Mouse (Mus musculus) heart, postnatal 0 days (tissue): ENCODE data around the gene Mrpl42. TPM values are rescaled to one million over a fixed set of nuclear protein-coding genes. Genes with fewer than 3 reads are reported as not detected.

Experiments
- ATAC-seq: fragments of 200-750 bp; cut with Nextera tagmentation; 2 replicates; pipeline ENCODE4 v1.8.0; 2017; ENCODE audit warnings: low read depth, moderate number of reproducible peaks, moderate library complexity; ENCODE audit not compliant: insufficient read depth
- DNase-seq: peaks from one replicate; pipeline ENCODE4 v3.0.0-alpha.2; 2016; ENCODE audit warnings: low spot score
- H3K27ac ChIP-seq: fragments of 300-500 bp; sonication (generic); 2 replicates; pipeline ENCODE4 v1.5.1; 2014; ENCODE audit warnings: low read depth, mild to moderate bottlenecking
- H3K27me3 ChIP-seq: fragments of 300-500 bp; sonication (generic); 2 replicates; pipeline ENCODE4 v1.6.1; 2014; ENCODE audit warnings: low read length, mixed read lengths; ENCODE audit not compliant: control insufficient read depth, insufficient read depth
- H3K36me3 ChIP-seq: fragments of 300-500 bp; sonication (generic); replicated peaks from 2 replicates; pipeline ENCODE4 v1.6.1; 2014; ENCODE audit warnings: low read length, mixed read lengths; ENCODE audit not compliant: control insufficient read depth, insufficient read depth
- H3K4me1 ChIP-seq: fragments of 300-500 bp; sonication (generic); 2 replicates; pipeline ENCODE4 v1.6.1; 2014; ENCODE audit warnings: antibody characterized with exemption; ENCODE audit not compliant: control insufficient read depth, insufficient read depth
- H3K4me2 ChIP-seq: fragments of 300-500 bp; sonication (generic); 2 replicates; pipeline ENCODE4 v1.6.1; 2014; ENCODE audit warnings: low read depth, mild to moderate bottlenecking, low read length, moderate library complexity
- H3K4me3 ChIP-seq: fragments of 300-500 bp; sonication (generic); 2 replicates; pipeline ENCODE4 v1.5.1; 2014; ENCODE audit warnings: low read depth, low read length
- H3K9ac ChIP-seq: fragments of 300-500 bp; sonication (generic); replicated peaks from 2 replicates; pipeline ENCODE4 v1.6.1; 2014; ENCODE audit warnings: low read depth, low read length, mixed read lengths
- H3K9me3 ChIP-seq: fragments of 300-500 bp; sonication (generic); replicated peaks from 2 replicates; pipeline ENCODE4 v1.6.1; 2016; ENCODE audit warnings: low read length; ENCODE audit not compliant: control insufficient read depth
- CTCF ChIP-seq: IDR thresholded peaks from 2 replicates; pipeline ENCODE4 v1.5.1; 2016; ENCODE audit warnings: antibody characterized with exemption, control low read depth, low read depth
- EP300 ChIP-seq: IDR thresholded peaks from 2 replicates; pipeline ENCODE4 v1.6.1; 2016; ENCODE audit warnings: antibody characterized with exemption, low read depth
- WGBS: fragments of 180-500 bp; shearing (Covaris S2); extraction: QIAGEN DNeasy Blood & Tissue Kit; methylation state at CpG from one replicate; pipeline ENCODE4 v1.1.7; 2014; 5-methylcytosine and 5-hydroxymethylcytosine counted together
- polyA plus RNA-seq: library from polyadenylated mRNA; unstranded; fragments of >200 nt; fragmentation: Nextera tagmentation; extraction: Ambion mirVana; gene quantifications from 2 replicates; pipeline ENCODE4 v1.2.1, GENCODE M21; 2015
- total RNA-seq: library from RNA; depleted of rRNA; stranded (reverse); fragments of >200 nt; gene quantifications from 2 replicates; pipeline ENCODE4 v1.2.3, GENCODE M21; 2014; ENCODE audit warnings: low replicate concordance

The Mrpl42 gene
- total and polyA plus RNA-seq, 2 experiments from 2014 or later, result 645 to 928 TPM

- Histone ChIP-seq H3K27me3 (no peaks in the 10 kb centered on the region), H3K4me1 (peaks cover 19% of the 10 kb centered on the region; the same call in 1 of the 2 replicates), H3K27ac (peak within 1 kb of the TSS; percentile 95), H3K4me2 (peak within 1 kb of the TSS; percentile 74), H3K4me3 (peak within 1 kb of the TSS; percentile 90), H3K9ac (peak within 1 kb of the TSS; percentile 95), H3K9me3 (peaks cover 4% of the 10 kb centered on the region; the same call in 1 of the 2 replicates), H3K36me3 (no peaks in the 10 kb centered on the region)
- DNase-seq, result peak; percentile 98
- 0% methylated on average over 60 of the region's 81 CpGs for WGBS
- ATAC-seq, result peak; percentile 95
- TF ChIP-seq EP300 (no peak), CTCF (no peak)
Measured at GRCm38 (mm10) chr10:95514656-95515292, 13.0 kb upstream of the Mrpl42 start, which contains the start of gene Ube2n. Gene Ube2n (plus strand): TSS chr10:95515145.

GRCm38 (mm10) chr10:95513768-95514556, 12.2 kb upstream of the Mrpl42 start:
- H3K27ac ChIP-seq, result peak overlapping the region; percentile 95
- ATAC-seq (no peak), DNase-seq (no peak)
- H3K36me3 ChIP-seq, result no peaks in the 10 kb centered on the region
- H3K9ac ChIP-seq, result peak overlapping the region; percentile 51
- no peaks in the 10 kb centered on the region for H3K27me3 ChIP-seq
- 37% methylated on average over 15 of the region's 15 CpGs for WGBS
- peak overlapping the region; percentile 66 for H3K4me2 ChIP-seq
- H3K4me3 ChIP-seq, result peak overlapping the region; percentile 90
- peaks cover 14% of the 10 kb centered on the region; the same call in 1 of the 2 replicates for H3K4me1 ChIP-seq
- peaks cover 4% of the 10 kb centered on the region; the same call in 1 of the 2 replicates for H3K9me3 ChIP-seq
- no peak for TF ChIP-seq CTCF
- TF ChIP-seq EP300, result no peak

GRCm38 (mm10) chr10:95512635-95513034, 10.9 kb upstream of the Mrpl42 start:
- 83% methylated on average over 8 of the region's 8 CpGs for WGBS
- H3K27me3 ChIP-seq, result no peaks in the 10 kb centered on the region
- TF ChIP-seq CTCF (no peak), EP300 (no peak)
- no peak overlapping the region for H3K4me2 ChIP-seq
- peaks cover 4% of the 10 kb centered on the region; the same call in 1 of the 2 replicates for H3K9me3 ChIP-seq
- no peak overlapping the region for H3K9ac ChIP-seq
- no peaks in the 10 kb centered on the region for H3K36me3 ChIP-seq
- peaks cover 13% of the 10 kb centered on the region; the same call in 1 of the 2 replicates for H3K4me1 ChIP-seq
- H3K27ac ChIP-seq, result no peak overlapping the region
- ATAC-seq (no peak), DNase-seq (no peak)
- H3K4me3 ChIP-seq, result no peak overlapping the region

- H3K4me2 ChIP-seq, result no peak overlapping the region
- H3K4me3 ChIP-seq, result no peak overlapping the region
- DNase-seq, result no peak
- no peak for ATAC-seq
- H3K9me3 ChIP-seq, result peaks cover 4% of the 10 kb centered on the region; the same call in 1 of the 2 replicates
- H3K36me3 ChIP-seq, result no peaks in the 10 kb centered on the region
- H3K27ac ChIP-seq, result no peak overlapping the region
- peaks cover 5% of the 10 kb centered on the region; the same call in 1 of the 2 replicates for H3K4me1 ChIP-seq
- H3K9ac ChIP-seq, result no peak overlapping the region
- TF ChIP-seq EP300 (no peak), CTCF (no peak)
- no peaks in the 10 kb centered on the region for H3K27me3 ChIP-seq
- WGBS, result 57% methylated on average over 3 of the region's 3 CpGs
Measured at GRCm38 (mm10) chr10:95509263-95509662, 7.5 kb upstream of the Mrpl42 start.

GRCm38 (mm10) chr10:95508793-95509192, 7.1 kb upstream of the Mrpl42 start:
- 56% methylated on average over 6 of the region's 6 CpGs for WGBS
- TF ChIP-seq CTCF (no peak), EP300 (no peak)
- H3K4me1 ChIP-seq, result peaks cover under 1% of the 10 kb centered on the region; the same call in 1 of the 2 replicates
- no peak overlapping the region for H3K4me3 ChIP-seq
- no peaks in the 10 kb centered on the region for H3K27me3 ChIP-seq
- H3K9ac ChIP-seq, result no peak overlapping the region
- DNase-seq, result no peak
- H3K27ac ChIP-seq, result no peak overlapping the region
- peaks cover 4% of the 10 kb centered on the region; the same call in 1 of the 2 replicates for H3K9me3 ChIP-seq
- ATAC-seq, result no peak
- no peak overlapping the region for H3K4me2 ChIP-seq
- H3K36me3 ChIP-seq, result no peaks in the 10 kb centered on the region
